Mouse (Mus musculus): ENCODE measurements around the gene Hhat. TPM values are rescaled to one million over a fixed set of nuclear protein-coding genes. Genes with fewer than 3 reads are reported as not detected.

Gene Hhat
- total and polyA plus RNA-seq, 3 experiments, result 0.21 to 1.2 (median 1.1) TPM

DNA sequence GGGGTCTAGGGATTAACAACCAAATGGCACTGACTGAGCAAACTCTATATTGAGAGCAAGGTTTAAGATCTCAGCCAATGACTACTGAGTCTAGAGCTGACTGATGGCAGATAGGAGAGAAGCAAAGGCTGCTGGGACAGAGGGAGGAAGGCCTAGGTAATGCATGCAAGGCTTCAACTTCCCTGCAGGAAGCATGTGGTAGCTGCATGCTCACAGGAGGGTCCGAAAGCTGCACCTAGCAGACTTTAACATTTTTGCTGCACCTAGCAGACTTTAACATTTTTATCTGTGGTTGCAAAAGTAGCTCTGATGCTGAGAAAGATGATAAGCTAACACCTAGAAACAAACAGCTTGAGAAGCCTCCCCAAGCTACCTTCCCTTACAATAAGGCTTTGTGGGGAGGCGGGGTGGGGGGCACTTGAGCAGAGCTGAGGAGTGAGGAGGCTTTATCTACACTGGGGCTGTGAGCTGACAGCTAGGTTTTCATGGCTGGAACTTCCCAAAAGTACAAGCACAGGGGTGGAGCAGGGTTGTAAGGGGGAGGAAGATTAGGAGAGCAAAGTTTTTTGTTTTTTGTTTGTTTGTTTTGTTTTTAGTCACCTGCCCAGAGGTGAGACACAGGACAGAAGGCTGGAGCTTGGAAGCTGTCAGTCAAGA is 239.4 kb downstream of the Hhat start:
- Histone ChIP-seq H3K27me3 (replicated peaks) (peaks cover 11% of the 10 kb centered on the region), H3K36me3 (replicated peaks in 1 of 2; ENCODE audit: control insufficient read depth in 1 of 2, insufficient read depth in 1 of 2, low read length in 1 of 2) (no peaks in the 10 kb centered on the region), H3K27ac (ENCODE audit: insufficient read depth, low read depth) (no peak overlapping the region), H3K4me2 (ENCODE audit: insufficient read depth, low read depth, poor library complexity, severe bottlenecking) (no peak overlapping the region), H3K9me3 (replicated peaks; ENCODE audit: low read length) (no peaks in the 10 kb centered on the region), H3K4me3 (replicated peaks in 1 of 3; ENCODE audit: low read depth in 2 of 3, low read length in 2 of 3, poor library complexity in 1 of 3) (no peak overlapping the region), H3K4me1 (ENCODE audit: control insufficient read depth in 1 of 2, insufficient read depth in 2 of 2) (peaks cover 0 to 4% of the 10 kb centered on the region in 2 experiments; a peak in 1 of 4 replicates), H3K79me2 (replicated peaks; ENCODE audit: control insufficient read depth, extremely low read depth, insufficient read depth, poor library complexity, severe bottlenecking) (no peaks in the 10 kb centered on the region), H3K9ac (ENCODE audit: insufficient read depth, low read depth) (no peak overlapping the region)
- dilution Hi-C loops (cut with MboI; ENCODE audit: extremely low pct_ligation_motif_present, extremely low pct_unique_long_range_greater_than_20kb, low sequenced_read_pairs) (no loop called here), in situ Hi-C loops (cut with MboI; ENCODE audit: low pct_ligation_motif_present, low pct_unique_long_range_greater_than_20kb, low sequenced_read_pairs) (no loop called here)
- TF ChIP-seq MEF2A (IDR thresholded peaks at IDR 0.05; ENCODE audit: borderline replicate concordance, low read depth, low read length), result no peak
- TF ChIP-seq USF1 (IDR thresholded peaks at IDR 0.05; ENCODE audit: low read depth, low read length), result no peak
- no peak for TF ChIP-seq ZNF384 (IDR thresholded peaks at IDR 0.05; ENCODE audit: low read depth, low read length)
- TF ChIP-seq ZKSCAN1 (IDR thresholded peaks at IDR 0.05; ENCODE audit: borderline replicate concordance, low read depth, low read length), result no peak
- no peak for TF ChIP-seq CHD2 (IDR thresholded peaks at IDR 0.05; ENCODE audit: low read length)
- TF ChIP-seq ETS1 (conservative IDR thresholded peaks at IDR 0.05; ENCODE audit: low read depth, low read length), result no peak
- TF ChIP-seq UBTF (IDR thresholded peaks at IDR 0.05; ENCODE audit: low read depth, low read length), result no peak
- TF ChIP-seq MXI1 (IDR thresholded peaks at IDR 0.05; ENCODE audit: low read depth, low read length), result no peak
- no peak for TF ChIP-seq RCOR1 (conservative IDR thresholded peaks at IDR 0.05; ENCODE audit: low read depth, low read length)
- no peak for DNase-seq (ENCODE audit: extremely low read depth)

- Histone ChIP-seq H3K36me3 (replicated peaks in 1 of 2; ENCODE audit: control insufficient read depth in 1 of 2, insufficient read depth in 1 of 2, low read length in 1 of 2) (no peaks in the 10 kb centered on the region), H3K9ac (ENCODE audit: insufficient read depth, low read depth) (no peak overlapping the region), H3K4me3 (replicated peaks in 1 of 3; ENCODE audit: low read depth in 2 of 3, low read length in 2 of 3, poor library complexity in 1 of 3) (no peak overlapping the region), H3K4me1 (ENCODE audit: control insufficient read depth in 1 of 2, insufficient read depth in 2 of 2) (no peaks in the 10 kb centered on the region), H3K79me2 (replicated peaks; ENCODE audit: control insufficient read depth, extremely low read depth, insufficient read depth, poor library complexity, severe bottlenecking) (no peaks in the 10 kb centered on the region), H3K9me3 (replicated peaks; ENCODE audit: low read length) (no peaks in the 10 kb centered on the region), H3K27me3 (replicated peaks) (peaks cover 47% of the 10 kb centered on the region), H3K4me2 (ENCODE audit: insufficient read depth, low read depth, poor library complexity, severe bottlenecking) (no peak overlapping the region), H3K27ac (ENCODE audit: insufficient read depth, low read depth) (no peak overlapping the region)
- DNase-seq (ENCODE audit: extremely low read depth), result no peak
- TF ChIP-seq JUN (IDR thresholded peaks at IDR 0.05; ENCODE audit: insufficient read depth, low read depth, low read length) (no peak), KAT2A (IDR thresholded peaks at IDR 0.05; ENCODE audit: insufficient replicate concordance, low read length) (no peak), MYC (IDR thresholded peaks at IDR 0.05; ENCODE audit: low read depth, low read length) (no peak), ETS1 (conservative IDR thresholded peaks at IDR 0.05; ENCODE audit: low read depth, low read length) (no peak), USF1 (IDR thresholded peaks at IDR 0.05; ENCODE audit: low read depth, low read length) (no peak), PAX5 (IDR thresholded peaks at IDR 0.05; ENCODE audit: low read length) (no peak), ZKSCAN1 (IDR thresholded peaks at IDR 0.05; ENCODE audit: borderline replicate concordance, low read depth, low read length) (no peak), MEF2A (IDR thresholded peaks at IDR 0.05; ENCODE audit: borderline replicate concordance, low read depth, low read length) (no peak), MAZ (IDR thresholded peaks at IDR 0.05; ENCODE audit: low read depth, low read length) (no peak), IRF4 (IDR thresholded peaks at IDR 0.05; ENCODE audit: low read depth, low read length) (no peak), SMC3 (IDR thresholded peaks at IDR 0.05; ENCODE audit: low read depth, low read length) (no peak), SIN3A (IDR thresholded peaks at IDR 0.05; ENCODE audit: low read length) (no peak), NELFE (IDR thresholded peaks at IDR 0.05; ENCODE audit: low read depth, low read length) (no peak)
- dilution Hi-C loops (cut with MboI; ENCODE audit: extremely low pct_ligation_motif_present, extremely low pct_unique_long_range_greater_than_20kb, low sequenced_read_pairs), result no loop called here
- in situ Hi-C loops (cut with MboI; ENCODE audit: low pct_ligation_motif_present, low pct_unique_long_range_greater_than_20kb, low sequenced_read_pairs), result no loop called here
Measured at GRCm38 (mm10) chr1:192525711-192526350, 245.2 kb downstream of the Hhat start.
